ENCODE assay signal across 9 mouse cellular contexts in genomic region chr3:95218466-95219137, GRCm38 (mm10). TPM values are rescaled to one million over a fixed set of nuclear protein-coding genes. Genes with fewer than 3 reads are reported as not detected.
DNase-seq lines count a peak whose midpoint lies in the region; ATAC-seq and TF ChIP-seq lines count a peak whose summit lies in the region.
"Had no signal": no experiment of that assay in that cellular context is flagged by ENCODE, and none has a peak within 500 bp of the region (broad histone marks: within the 10 kb centered on the region; RNA-seq: fewer than 3 reads in every experiment).

No protein-coding gene starts in this region.

- no peaks in the 10 kb centered on the region for H3K9me3 ChIP-seq in kidney, embryonic 16.5 days (ENCODE audit: low read length)
- no peaks in the 10 kb centered on the region for H3K9me3 ChIP-seq in neural tube, embryonic 11.5 days (ENCODE audit: control insufficient read depth, low read length)

- no peak for ATAC-seq in kidney, embryonic 16.5 days (ENCODE audit: low FRiP score, low TSS enrichment)
- ATAC-seq in neural tube, embryonic 11.5 days (ENCODE audit: insufficient read depth, low FRiP score, low TSS enrichment), result no peak

- TF ChIP-seq POLR2A in embryonic fibroblast, embryonic 13.5 days (IDR thresholded peaks at IDR 0.05; ENCODE audit: low read depth, low read length), result no peak

- H3K4me2 ChIP-seq in kidney, embryonic 16.5 days (replicated peaks; ENCODE audit: low read depth, low read length), result peak overlapping the region; percentile 77
- peak overlapping the region; percentile 49 for H3K4me2 ChIP-seq in neural tube, embryonic 11.5 days (ENCODE audit: low read depth)

- peak; percentile 66 for DNase-seq in cerebellum, adult 9-10 months
- no peak for DNase-seq in cerebellum, adult 8-10 months
- DNase-seq in 3T3-L1 (ENCODE audit: low read depth, low spot score), result peak; percentile 79
- DNase-seq in neural tube, embryonic 11.5 days (ENCODE audit: low spot score), result no peak
- no peak for DNase-seq in urinary bladder, postnatal 14 days (ENCODE audit: low spot score)
- DNase-seq in urinary bladder, adult 2 months (ENCODE audit: low spot score), result no peak

- peaks cover 43% of the 10 kb centered on the region for H3K36me3 ChIP-seq in kidney, embryonic 16.5 days (ENCODE audit: insufficient read depth, low read length)
- H3K36me3 ChIP-seq in neural tube, embryonic 11.5 days (ENCODE audit: control insufficient read depth, insufficient read depth, low read length), result peaks cover 11% of the 10 kb centered on the region

- no peaks in the 10 kb centered on the region; the same call in 1 of the 2 replicates for H3K4me1 ChIP-seq in embryonic fibroblast, embryonic 13.5 days (ENCODE audit: control insufficient read depth, insufficient read depth, low read length)
- H3K4me1 ChIP-seq in kidney, embryonic 16.5 days (ENCODE audit: insufficient read depth, low read length), result peaks cover 14% of the 10 kb centered on the region
- H3K4me1 ChIP-seq in neural tube, embryonic 11.5 days (ENCODE audit: control insufficient read depth, insufficient read depth, low read length), result peaks cover 6% of the 10 kb centered on the region; the same call in 1 of the 2 replicates

- H3K27ac ChIP-seq in embryonic fibroblast, embryonic 13.5 days (ENCODE audit: insufficient read depth, low read length), result peak overlapping the region; percentile 97
- H3K27ac ChIP-seq in kidney, embryonic 16.5 days (ENCODE audit: low read length), result peak overlapping the region; percentile 100
- peak overlapping the region; percentile 90; the same call in 1 of the 2 replicates for H3K27ac ChIP-seq in neural tube, embryonic 11.5 days (ENCODE audit: low read depth, low read length)

- no peak overlapping the region for H3K4me3 ChIP-seq in embryonic fibroblast, embryonic 13.5 days (ENCODE audit: insufficient read depth, low read length)
- H3K4me3 ChIP-seq in kidney, embryonic 16.5 days (ENCODE audit: low read length), result peak overlapping the region; percentile 87
- H3K4me3 ChIP-seq in neural tube, embryonic 11.5 days (ENCODE audit: low read depth, low read length), result peak overlapping the region; percentile 57; the same call in 1 of the 2 replicates

- TF ChIP-seq CTCF in embryonic fibroblast, embryonic 13.5 days (IDR thresholded peaks at IDR 0.05; ENCODE audit: borderline replicate concordance, insufficient read depth, low read length), result no peak

- no peaks in the 10 kb centered on the region for H3K27me3 ChIP-seq in kidney, embryonic 16.5 days (ENCODE audit: insufficient read depth, low read length)
- no peaks in the 10 kb centered on the region for H3K27me3 ChIP-seq in neural tube, embryonic 11.5 days (ENCODE audit: control insufficient read depth, insufficient read depth, low read length)

- 82% methylated on average over 6 of the region's 6 CpGs for WGBS in kidney, embryonic 16.5 days
- WGBS in neural tube, embryonic 11.5 days, result 84% methylated on average over 6 of the region's 6 CpGs

- H3K9ac ChIP-seq in kidney, embryonic 16.5 days (replicated peaks; ENCODE audit: low read length), result peak overlapping the region; percentile 99
- H3K9ac ChIP-seq in neural tube, embryonic 11.5 days (ENCODE audit: low read length), result no peak overlapping the region; the same call in 1 of the 2 replicates

RNA-seq across cellular contexts. Expression of gene Gabpb2, which starts 0.9 kb away (rescaled TPM):
- 16.1 and 22.7 TPM in 2 replicates for polyA plus RNA-seq in embryonic fibroblast, embryonic 13.5 days (2011; ENCODE audit: insufficient read length, low read depth, missing spikeins)
- 8.8 and 10.8 TPM in 2 replicates for polyA plus RNA-seq in kidney, embryonic 16.5 days (2015; fragmentation: Nextera tagmentation; extraction: Ambion mirVana)
- polyA plus RNA-seq in neural tube, embryonic 11.5 days (2014; fragmentation: Nextera tagmentation; extraction: Ambion mirVana), result 4.7 and 4.8 TPM in 2 replicates
- polyA plus RNA-seq in urinary bladder, adult 2 months (2012; rRNA removed), result 21.4 and 21.9 TPM in 2 replicates

RNA-seq across cellular contexts. Expression of gene Cdc42se1, which starts 9.9 kb away (rescaled TPM):
- 65.4 and 67.4 TPM in 2 replicates for polyA plus RNA-seq in embryonic fibroblast, embryonic 13.5 days (2011; ENCODE audit: insufficient read length, low read depth, missing spikeins)
- 90.3 and 94.4 TPM in 2 replicates for polyA plus RNA-seq in kidney, embryonic 16.5 days (2015; fragmentation: Nextera tagmentation; extraction: Ambion mirVana)
- polyA plus RNA-seq in neural tube, embryonic 11.5 days (2014; fragmentation: Nextera tagmentation; extraction: Ambion mirVana), result 104 and 109 TPM in 2 replicates
- 77.2 and 92.7 TPM in 2 replicates for polyA plus RNA-seq in urinary bladder, adult 2 months (2012; rRNA removed)

RNA-seq across cellular contexts. Expression of gene Mllt11, which starts 13.4 kb away (rescaled TPM):
- polyA plus RNA-seq in embryonic fibroblast, embryonic 13.5 days (2011; ENCODE audit: insufficient read length, low read depth, missing spikeins), result 33.0 and 44.0 TPM in 2 replicates
- polyA plus RNA-seq in kidney, embryonic 16.5 days (2015; fragmentation: Nextera tagmentation; extraction: Ambion mirVana), result 14.0 and 16.6 TPM in 2 replicates
- polyA plus RNA-seq in neural tube, embryonic 11.5 days (2014; fragmentation: Nextera tagmentation; extraction: Ambion mirVana), result 173 and 176 TPM in 2 replicates
- polyA plus RNA-seq in urinary bladder, adult 2 months (2012; rRNA removed), result 11.0 and 15.4 TPM in 2 replicates

RNA-seq across cellular contexts. Expression of gene Gm128, which starts 22.8 kb away (rescaled TPM):
- not detected in 2 replicates for polyA plus RNA-seq in embryonic fibroblast, embryonic 13.5 days (2011; ENCODE audit: insufficient read length, low read depth, missing spikeins)
- polyA plus RNA-seq in kidney, embryonic 16.5 days (2015; fragmentation: Nextera tagmentation; extraction: Ambion mirVana), result 0.53 and 0.55 TPM in 2 replicates
- 0.33 TPM in 1 of 2 replicates, not detected in the other for polyA plus RNA-seq in neural tube, embryonic 11.5 days (2014; fragmentation: Nextera tagmentation; extraction: Ambion mirVana)
- 0.47 and 0.58 TPM in 2 replicates for polyA plus RNA-seq in urinary bladder, adult 2 months (2012; rRNA removed)
- polyA plus RNA-seq: liver, adult 2 months had no signal

RNA-seq across cellular contexts. Expression of gene Bnipl, which starts 32.4 kb away (rescaled TPM):
- not detected in 2 replicates for polyA plus RNA-seq in embryonic fibroblast, embryonic 13.5 days (2011; ENCODE audit: insufficient read length, low read depth, missing spikeins)
- polyA plus RNA-seq in kidney, embryonic 16.5 days (2015; fragmentation: Nextera tagmentation; extraction: Ambion mirVana), result 0.41 and 0.82 TPM in 2 replicates
- 0.31 and 0.54 TPM in 2 replicates for polyA plus RNA-seq in neural tube, embryonic 11.5 days (2014; fragmentation: Nextera tagmentation; extraction: Ambion mirVana)
- polyA plus RNA-seq in urinary bladder, adult 2 months (2012; rRNA removed), result 13.5 and 15.1 TPM in 2 replicates

Comparison
In these comparisons a context has a peak if more than half of its experiments do, and no peak if none do; other contexts are left out.
1. DNase-seq: peak in cerebellum, adult 9-10 months (single experiment) and 3T3-L1 (single experiment); none in cerebellum, adult 8-10 months (single experiment), neural tube, embryonic 11.5 days (single experiment), urinary bladder, postnatal 14 days (single experiment) and urinary bladder, adult 2 months (single experiment).
2. Peak in every context shown above with its lines, with median percentiles within 50 percentile points of each other: H3K27ac ChIP-seq.